ENCODE assay signal across 19 mouse cellular contexts in the genomic region with DNA sequence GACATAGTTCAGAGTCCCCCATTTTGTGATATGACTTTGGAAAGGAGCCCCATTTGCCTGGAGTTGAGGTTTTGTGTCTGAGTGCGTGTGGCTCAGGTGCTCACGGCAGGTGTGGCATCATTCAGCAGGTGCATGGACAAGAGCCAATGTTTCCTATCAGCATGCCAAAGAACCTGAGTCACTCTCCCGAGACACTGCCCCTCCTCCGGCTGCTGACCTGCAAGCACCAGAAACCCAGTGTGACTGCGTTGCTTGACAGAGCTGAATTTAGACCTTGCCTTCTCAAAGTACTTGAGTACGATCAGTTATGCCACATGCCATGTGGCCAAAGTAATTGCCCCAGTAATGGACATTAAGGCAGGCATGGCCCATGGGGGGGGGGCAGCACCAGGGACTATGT. TPM values are rescaled to one million over a fixed set of nuclear protein-coding genes. Genes with fewer than 3 reads are reported as not detected.
A peak's percentile ranks its signal among the peaks of the same experiment; 100 is the strongest.
DNase-seq lines count a peak whose midpoint lies in the region; ATAC-seq and TF ChIP-seq lines count a peak whose summit lies in the region.
"Had no signal": no experiment of that assay in that cellular context is flagged by ENCODE, and none has a peak within 500 bp of the region (broad histone marks: within the 10 kb centered on the region; RNA-seq: fewer than 3 reads in every experiment).

No protein-coding gene starts in this region.

- peak; percentile 86 for ATAC-seq in intestine, postnatal 0 days
- ATAC-seq in lung, embryonic 14.5 days (ENCODE audit: insufficient read depth): peak; percentile 47; the same call in 1 of the 2 replicates
- no peak for ATAC-seq in midbrain, embryonic 14.5 days (ENCODE audit: low FRiP score, low TSS enrichment)
- ATAC-seq in forebrain, embryonic 13.5 days: no peak
- ATAC-seq: liver, postnatal 0 days; Patski had no signal

- no peak overlapping the region for H3K4me2 ChIP-seq in intestine, postnatal 0 days (replicated peaks; ENCODE audit: low read depth)
- H3K4me2 ChIP-seq in lung, embryonic 14.5 days: no peak overlapping the region
- no peak overlapping the region for H3K4me2 ChIP-seq in midbrain, embryonic 14.5 days (ENCODE audit: low read length)
- no peak overlapping the region for H3K4me2 ChIP-seq in forebrain, embryonic 13.5 days
- H3K4me2 ChIP-seq: embryonic facial prominence, embryonic 13.5 days; heart, embryonic 11.5 days; hindbrain, embryonic 14.5 days; neural tube, embryonic 13.5 days had no signal

- no peak overlapping the region for H3K27ac ChIP-seq in intestine, postnatal 0 days (ENCODE audit: low read depth, low read length)
- no peak overlapping the region for H3K27ac ChIP-seq in lung, embryonic 14.5 days (ENCODE audit: low read depth)
- H3K27ac ChIP-seq in midbrain, embryonic 14.5 days (replicated peaks; ENCODE audit: low read depth, low read length): no peak overlapping the region
- H3K27ac ChIP-seq in forebrain, embryonic 13.5 days: no peak overlapping the region
- H3K27ac ChIP-seq: embryonic facial prominence, embryonic 13.5 days; hindbrain, embryonic 14.5 days; neural tube, embryonic 13.5 days had no signal

- H3K9me3 ChIP-seq in intestine, postnatal 0 days (ENCODE audit: control insufficient read depth): no peaks in the 10 kb centered on the region
- no peaks in the 10 kb centered on the region for H3K9me3 ChIP-seq in lung, embryonic 14.5 days (ENCODE audit: low read depth, low read length)
- H3K9me3 ChIP-seq in midbrain, embryonic 14.5 days (ENCODE audit: control insufficient read depth, low read length): no peaks in the 10 kb centered on the region
- no peaks in the 10 kb centered on the region for H3K9me3 ChIP-seq in forebrain, embryonic 13.5 days (replicated peaks)
- H3K9me3 ChIP-seq: embryonic facial prominence, embryonic 13.5 days; neural tube, embryonic 13.5 days had no signal

- TF ChIP-seq CTCF in intestine, postnatal 0 days (IDR thresholded peaks at IDR 0.05; ENCODE audit: low read depth): no peak
- TF ChIP-seq CTCF in lung, embryonic 14.5 days (IDR thresholded peaks at IDR 0.05; ENCODE audit: low read depth): no peak

- H3K9ac ChIP-seq in intestine, postnatal 0 days (ENCODE audit: low read depth, low read length): no peak overlapping the region
- no peak overlapping the region for H3K9ac ChIP-seq in lung, embryonic 14.5 days
- no peak overlapping the region for H3K9ac ChIP-seq in midbrain, embryonic 14.5 days (replicated peaks; ENCODE audit: low read length)
- H3K9ac ChIP-seq in forebrain, embryonic 13.5 days: no peak overlapping the region
- H3K9ac ChIP-seq: embryonic facial prominence, embryonic 13.5 days; hindbrain, embryonic 14.5 days; liver, postnatal 0 days; neural tube, embryonic 13.5 days had no signal

- no peaks in the 10 kb centered on the region for H3K4me1 ChIP-seq in intestine, postnatal 0 days (replicated peaks; ENCODE audit: control insufficient read depth, insufficient read depth, low read length)
- no peaks in the 10 kb centered on the region for H3K4me1 ChIP-seq in lung, embryonic 14.5 days (ENCODE audit: insufficient read depth)
- no peaks in the 10 kb centered on the region for H3K4me1 ChIP-seq in midbrain, embryonic 14.5 days (ENCODE audit: control insufficient read depth, insufficient read depth, low read length)
- no peaks in the 10 kb centered on the region for H3K4me1 ChIP-seq in forebrain, embryonic 13.5 days
- H3K4me1 ChIP-seq: neural tube, embryonic 13.5 days had no signal

- DNase-seq in kidney, adult 18-20 months: peak; percentile 18
- DNase-seq in kidney, postnatal 4 days: no peak
- DNase-seq in lung, embryonic 14.5 days: peak; percentile 37
- DNase-seq in skeletal muscle tissue, adult 2 months (ENCODE audit: low read depth, low spot score): peak; percentile 21
- DNase-seq in midbrain, embryonic 14.5 days: no peak
- DNase-seq in thymus, postnatal 0 days (ENCODE audit: low spot score): no peak
- DNase-seq: cerebellum, adult 9-10 months; gastrocnemius, postnatal 36 days; heart, postnatal 14 days; liver; liver, postnatal 0 days; thymus, adult 18-20 months had no signal

- WGBS in intestine, postnatal 0 days: 57% methylated on average over 6 of the region's 6 CpGs
- 80% methylated on average over 6 of the region's 6 CpGs for WGBS in lung, embryonic 14.5 days
- WGBS in midbrain, embryonic 14.5 days: 93% methylated on average over 6 of the region's 6 CpGs
- WGBS in forebrain, embryonic 13.5 days: 90% methylated on average over 6 of the region's 6 CpGs

- H3K27me3 ChIP-seq in intestine, postnatal 0 days (replicated peaks; ENCODE audit: control insufficient read depth, insufficient read depth, low read length): no peaks in the 10 kb centered on the region
- H3K27me3 ChIP-seq in lung, embryonic 14.5 days (ENCODE audit: insufficient read depth, low read length): no peaks in the 10 kb centered on the region
- no peaks in the 10 kb centered on the region for H3K27me3 ChIP-seq in midbrain, embryonic 14.5 days (ENCODE audit: control insufficient read depth, insufficient read depth, low read length)
- no peaks in the 10 kb centered on the region for H3K27me3 ChIP-seq in forebrain, embryonic 13.5 days
- H3K27me3 ChIP-seq: neural tube, embryonic 13.5 days had no signal

- H3K36me3 ChIP-seq in intestine, postnatal 0 days (ENCODE audit: control insufficient read depth, insufficient read depth): no peaks in the 10 kb centered on the region
- H3K36me3 ChIP-seq in lung, embryonic 14.5 days (ENCODE audit: insufficient read depth): no peaks in the 10 kb centered on the region
- no peaks in the 10 kb centered on the region for H3K36me3 ChIP-seq in midbrain, embryonic 14.5 days (ENCODE audit: control insufficient read depth, insufficient read depth, low read length)
- H3K36me3 ChIP-seq in forebrain, embryonic 13.5 days (ENCODE audit: poor library complexity, severe bottlenecking): no peaks in the 10 kb centered on the region
- H3K36me3 ChIP-seq: embryonic facial prominence, embryonic 13.5 days; neural tube, embryonic 13.5 days had no signal

- no peak overlapping the region for H3K4me3 ChIP-seq in intestine, postnatal 0 days (ENCODE audit: low read depth, low read length)
- no peak overlapping the region for H3K4me3 ChIP-seq in lung, embryonic 14.5 days (ENCODE audit: low read depth, low read length)
- no peak overlapping the region for H3K4me3 ChIP-seq in midbrain, embryonic 14.5 days (replicated peaks; ENCODE audit: low read depth, low read length)
- H3K4me3 ChIP-seq in forebrain, embryonic 13.5 days: no peak overlapping the region
- H3K4me3 ChIP-seq: embryonic facial prominence, embryonic 13.5 days; neural tube, embryonic 13.5 days had no signal

RNA-seq across cellular contexts. Expression of gene Amot, which starts 7.5 kb away (rescaled TPM):
- 6.3 TPM in 2 replicates for polyA plus RNA-seq in intestine, postnatal 0 days (2015; fragmentation: Nextera tagmentation; extraction: Ambion mirVana)
- 9.0 and 10.4 TPM in 2 replicates for polyA plus RNA-seq in lung, embryonic 14.5 days (2014; fragmentation: Nextera tagmentation; extraction: Ambion mirVana)
- polyA plus RNA-seq in midbrain, embryonic 14.5 days (2014; fragmentation: Nextera tagmentation; extraction: Ambion mirVana): 5.9 and 9.1 TPM in 2 replicates
- 1.7 TPM in 2 replicates for polyA plus RNA-seq in thymus, postnatal 0 days (2015; fragmentation: Nextera tagmentation; extraction: Ambion mirVana)
- 11.1 and 13.2 TPM in 2 replicates for polyA plus RNA-seq in forebrain, embryonic 13.5 days (2015; fragmentation: Nextera tagmentation; extraction: Ambion mirVana)

Comparison
In these comparisons a context has a peak if more than half of its experiments do, and no peak if none do; other contexts are left out.
1. DNase-seq: peak in kidney, adult 18-20 months (single experiment), lung, embryonic 14.5 days (single experiment) and skeletal muscle tissue, adult 2 months (single experiment); none in kidney, postnatal 4 days (0 of 2), midbrain, embryonic 14.5 days (single experiment) and thymus, postnatal 0 days (single experiment).
2. ATAC-seq: peak in intestine, postnatal 0 days (single experiment) and lung, embryonic 14.5 days (single experiment); none in midbrain, embryonic 14.5 days (single experiment) and forebrain, embryonic 13.5 days (single experiment).